Mouse (Mus musculus) hindbrain, postnatal 0 days (tissue): ENCODE measurements at regions not wholly inside any gene's neighbourhood (a gene's known extent, or its start where the extent isn't known, plus 50 kb on each side); places are given as distances from the start of the nearest gene placed in this dataset.

ENCODE experiments used
- ATAC-seq: fragments of 200-750 bp; cut with Nextera tagmentation; 2 replicates; pipeline ENCODE4 v1.8.0; 2017; ENCODE audit warnings: mild to moderate bottlenecking, moderate TSS enrichment, moderate library complexity
- DNase-seq: peaks from one replicate; pipeline ENCODE4 v3.0.0-alpha.2; 2015; ENCODE audit warnings: low spot score
- H3K27ac ChIP-seq: fragments of 300-500 bp; sonication (generic); 2 replicates; pipeline ENCODE4 v1.5.1; 2014; ENCODE audit warnings: mild to moderate bottlenecking
- H3K27me3 ChIP-seq: fragments of 300-500 bp; sonication (generic); 2 replicates; pipeline ENCODE4 v1.6.1; 2014; ENCODE audit warnings: low read length, mixed read lengths; ENCODE audit not compliant: insufficient read depth
- H3K36me3 ChIP-seq: fragments of 300-500 bp; sonication (generic); 2 replicates; pipeline ENCODE4 v1.6.1; 2014; ENCODE audit warnings: low read length, mixed read lengths; ENCODE audit not compliant: insufficient read depth
- H3K4me1 ChIP-seq: fragments of 300-500 bp; sonication (generic); 2 replicates; pipeline ENCODE4 v1.6.1; 2014; ENCODE audit warnings: antibody characterized with exemption, low read length, mixed read lengths; ENCODE audit not compliant: insufficient read depth
- H3K4me2 ChIP-seq: fragments of 300-500 bp; sonication (generic); 2 replicates; pipeline ENCODE4 v1.6.1; 2014; ENCODE audit warnings: low read depth, mild to moderate bottlenecking, low read length, moderate library complexity, mixed read lengths
- H3K4me3 ChIP-seq: fragments of 300-500 bp; sonication (generic); 2 replicates; pipeline ENCODE4 v1.5.1; 2014; ENCODE audit warnings: low read length
- H3K9ac ChIP-seq: fragments of 300-500 bp; sonication (generic); replicated peaks from 2 replicates; pipeline ENCODE4 v1.6.1; 2014; ENCODE audit warnings: mild to moderate bottlenecking, low read length, moderate library complexity, mixed read lengths
- H3K9me3 ChIP-seq: fragments of 300-500 bp; sonication (generic); 2 replicates; pipeline ENCODE4 v1.6.1; 2016; ENCODE audit warnings: low read length, mixed read lengths
- CTCF ChIP-seq: IDR thresholded peaks from 2 replicates; pipeline ENCODE4 v1.5.1; 2016; ENCODE audit warnings: antibody characterized with exemption, control low read depth, low read depth
- WGBS: fragments of 180-500 bp; shearing (Covaris S2); extraction: QIAGEN DNeasy Blood & Tissue Kit; methylation state at CpG from one replicate; pipeline ENCODE4 v1.1.7; 2014; 5-methylcytosine and 5-hydroxymethylcytosine counted together

DNA sequence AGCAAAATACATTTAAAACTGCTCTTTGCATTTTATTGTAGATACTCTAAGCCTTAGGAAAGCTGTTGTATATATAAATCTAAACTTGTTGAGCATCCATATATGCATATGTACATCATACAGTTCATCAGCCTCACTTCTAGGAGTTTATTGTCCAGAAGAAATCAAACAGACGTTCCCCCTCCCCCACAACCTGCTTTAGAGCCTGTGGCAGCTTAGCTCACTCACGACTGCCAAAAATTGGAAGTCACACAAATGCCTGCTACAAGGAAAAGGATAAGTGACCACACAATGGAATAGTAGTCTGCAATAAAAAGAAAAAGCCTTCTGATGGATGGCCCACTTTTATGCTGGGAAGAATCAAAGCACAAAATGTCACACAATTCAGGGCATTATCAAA is 267.8 kb downstream of the Tcerg1l start:
- no peak overlapping the region for H3K9ac ChIP-seq
- no peak for ATAC-seq
- no peak overlapping the region for H3K4me2 ChIP-seq
- no peaks in the 10 kb centered on the region for H3K36me3 ChIP-seq
- H3K27ac ChIP-seq: no peak overlapping the region
- no peaks in the 10 kb centered on the region for H3K9me3 ChIP-seq
- TF ChIP-seq CTCF: no peak
- WGBS: 28% methylated on average over 2 of the region's 2 CpGs
- DNase-seq: no peak
- no peak overlapping the region for H3K4me3 ChIP-seq
- no peaks in the 10 kb centered on the region for H3K4me1 ChIP-seq
- H3K27me3 ChIP-seq: no peaks in the 10 kb centered on the region

- 0 out of 2 replicates have a peak, but pooled peaks have one; percentile 1 for TF ChIP-seq CTCF
- DNase-seq (no peak), ATAC-seq (no peak)
- 96% methylated on average over 6 of the region's 6 CpGs for WGBS
- Histone ChIP-seq H3K4me1 (no peaks in the 10 kb centered on the region; the same call in 1 of the 2 replicates), H3K27me3 (no peaks in the 10 kb centered on the region), H3K9me3 (no peaks in the 10 kb centered on the region), H3K27ac (no peak overlapping the region), H3K4me2 (no peak overlapping the region), H3K4me3 (no peak overlapping the region), H3K9ac (no peak overlapping the region), H3K36me3 (no peaks in the 10 kb centered on the region)
Measured at GRCm38 (mm10) chr7:138133427-138133826, 264.1 kb downstream of the Tcerg1l start.

- 32% methylated on average over 1 of the region's 1 CpGs for WGBS
- Histone ChIP-seq H3K4me1 (no peaks in the 10 kb centered on the region; the same call in 1 of the 2 replicates), H3K4me2 (no peak overlapping the region), H3K27ac (no peak overlapping the region), H3K9me3 (no peaks in the 10 kb centered on the region), H3K9ac (no peak overlapping the region), H3K36me3 (no peaks in the 10 kb centered on the region), H3K4me3 (no peak overlapping the region), H3K27me3 (no peaks in the 10 kb centered on the region)
- TF ChIP-seq CTCF: no peak
- ATAC-seq: no peak
- DNase-seq: peak; percentile 34
Measured at GRCm38 (mm10) chr7:138137934-138138333, 259.6 kb downstream of the Tcerg1l start.

- no peak overlapping the region for H3K27ac ChIP-seq
- no peaks in the 10 kb centered on the region for H3K36me3 ChIP-seq
- no peak overlapping the region for H3K4me3 ChIP-seq
- H3K9ac ChIP-seq: no peak overlapping the region
- 67% methylated on average over 5 of the region's 5 CpGs for WGBS
- DNase-seq (peak; percentile 35), ATAC-seq (no peak)
- no peak overlapping the region for H3K4me2 ChIP-seq
- no peak for TF ChIP-seq CTCF
- no peaks in the 10 kb centered on the region for H3K27me3 ChIP-seq
- H3K9me3 ChIP-seq: no peaks in the 10 kb centered on the region
- no peaks in the 10 kb centered on the region; the same call in 1 of the 2 replicates for H3K4me1 ChIP-seq
Measured at GRCm38 (mm10) chr7:138139766-138140165, 257.8 kb downstream of the Tcerg1l start.

DNA sequence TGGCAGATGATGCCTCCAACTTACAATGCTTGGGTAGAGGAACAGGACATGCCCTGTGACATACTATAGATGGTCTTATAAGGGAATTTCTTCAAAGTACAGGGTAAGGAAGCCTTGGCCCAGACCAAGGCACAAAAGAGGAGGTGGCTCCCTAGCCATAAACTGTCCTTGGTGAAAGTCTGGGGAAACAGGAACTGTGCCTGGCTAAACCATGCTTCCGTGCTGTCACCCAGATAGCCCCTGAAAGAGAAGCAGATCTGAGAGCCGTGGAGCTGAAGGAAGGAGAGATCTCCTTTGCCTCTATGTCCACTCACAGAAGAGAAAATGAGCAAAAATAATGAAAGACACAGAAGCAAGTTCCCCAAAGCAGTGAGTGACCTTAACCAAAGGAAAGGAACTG is 248.0 kb downstream of the Tcerg1l start:
- H3K9ac ChIP-seq: no peak overlapping the region
- H3K36me3 ChIP-seq: no peaks in the 10 kb centered on the region
- no peak overlapping the region for H3K4me2 ChIP-seq
- TF ChIP-seq CTCF: no peak
- DNase-seq (no peak), ATAC-seq (no peak)
- no peak overlapping the region for H3K27ac ChIP-seq
- H3K9me3 ChIP-seq: no peaks in the 10 kb centered on the region
- WGBS: 94% methylated on average over 2 of the region's 2 CpGs
- H3K4me1 ChIP-seq: no peaks in the 10 kb centered on the region
- no peak overlapping the region for H3K4me3 ChIP-seq
- H3K27me3 ChIP-seq: no peaks in the 10 kb centered on the region

DNA sequence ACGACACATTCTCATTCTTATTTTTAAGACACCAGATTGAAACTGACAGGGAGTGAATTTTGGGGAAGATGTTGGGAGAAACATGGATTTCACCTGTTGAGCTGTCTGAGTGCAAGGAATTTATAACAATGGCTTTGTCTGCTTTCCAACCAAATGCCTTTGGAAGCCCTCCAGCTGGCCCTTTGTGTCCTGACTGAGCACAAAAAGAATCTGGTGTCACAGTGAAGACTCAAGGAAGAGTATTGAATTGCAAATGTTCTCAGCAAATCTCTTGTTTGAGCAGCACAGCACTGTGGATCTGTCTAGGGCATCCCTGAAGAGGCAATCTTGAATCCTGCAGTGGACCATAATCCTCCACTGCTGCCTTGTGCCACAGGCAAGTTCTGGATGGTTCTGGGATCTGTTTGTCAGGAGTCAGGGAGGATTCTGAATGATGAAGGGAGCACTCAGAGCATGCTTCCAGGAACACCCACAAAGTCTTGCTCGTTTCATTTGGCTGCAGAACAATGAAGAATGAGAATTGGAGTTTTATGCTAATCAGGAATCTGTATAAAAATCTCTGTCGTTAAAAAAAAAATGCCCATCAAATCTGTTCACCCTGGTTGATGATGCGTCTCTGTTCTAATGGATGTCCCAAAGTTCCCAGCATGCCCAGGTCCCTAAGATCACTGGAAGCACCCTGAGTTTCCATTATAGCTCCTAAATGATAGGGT is 243.9 kb downstream of the Tcerg1l start:
- H3K9me3 ChIP-seq: no peaks in the 10 kb centered on the region
- 32% methylated on average over 4 of the region's 4 CpGs for WGBS
- no peak overlapping the region for H3K4me3 ChIP-seq
- no peak overlapping the region for H3K4me2 ChIP-seq
- TF ChIP-seq CTCF: no peak
- H3K27me3 ChIP-seq: no peaks in the 10 kb centered on the region
- no peak overlapping the region for H3K27ac ChIP-seq
- no peak for DNase-seq
- no peaks in the 10 kb centered on the region for H3K4me1 ChIP-seq
- ATAC-seq: no peak
- no peak overlapping the region for H3K9ac ChIP-seq
- H3K36me3 ChIP-seq: no peaks in the 10 kb centered on the region
